Mouse (Mus musculus): ENCODE measurements around the gene Ephb1. TPM values are rescaled to one million over a fixed set of nuclear protein-coding genes. Genes with fewer than 3 reads are reported as not detected.

Ephb1 gene
- polyA plus RNA-seq, 1 experiment = 2.5 TPM

- Histone ChIP-seq H3K36me3 (ENCODE audit: control insufficient read depth, insufficient read depth) (no peaks in the 10 kb centered on the region), H3ac (ENCODE audit: control insufficient read depth, insufficient read length) (no peak overlapping the region), H3K27me3 (ENCODE audit: control insufficient read depth, insufficient read depth, insufficient read length) (peaks cover 14% of the 10 kb centered on the region), H3K4me3 (no peak overlapping the region), H3K4me2 (ENCODE audit: low read depth) (no peak overlapping the region), H3K79me2 (ENCODE audit: control insufficient read depth, insufficient read depth) (no peaks in the 10 kb centered on the region)
- TF ChIP-seq MYOG (IDR thresholded peaks at IDR 0.05; ENCODE audit: control insufficient read depth in 1 of 3, insufficient read depth in 1 of 3, insufficient read length in 2 of 3, low read depth in 2 of 3) = no peak
- TF ChIP-seq E2F4 (IDR thresholded peaks at IDR 0.05; ENCODE audit: insufficient read depth) = no peak
- TF ChIP-seq TCF3 (IDR thresholded peaks at IDR 0.05; ENCODE audit: insufficient read length, low read depth) = no peak
- TF ChIP-seq MYOD1 (IDR thresholded peaks at IDR 0.05; ENCODE audit: control insufficient read depth in 1 of 3, insufficient read length in 2 of 3, low read depth in 2 of 3) = no peak
- no peak for TF ChIP-seq POLR2AphosphoS2 (IDR thresholded peaks at IDR 0.05; ENCODE audit: insufficient read length, low read depth)
- TF ChIP-seq SRF (IDR thresholded peaks at IDR 0.05; ENCODE audit: control insufficient read depth, insufficient read length, low read depth) = no peak
- TF ChIP-seq REST (IDR thresholded peaks at IDR 0.05; ENCODE audit: insufficient read depth, insufficient read length) = no peak
- TF ChIP-seq MAX (IDR thresholded peaks at IDR 0.05; ENCODE audit: low read depth) = no peak
- TF ChIP-seq POLR2A (IDR thresholded peaks at IDR 0.05; ENCODE audit: insufficient read length, low read depth) = no peak
- TF ChIP-seq USF1 (IDR thresholded peaks at IDR 0.05; ENCODE audit: low read depth) = no peak
- no peak for TF ChIP-seq CEBPB (IDR thresholded peaks at IDR 0.05; ENCODE audit: insufficient read depth, poor library complexity, severe bottlenecking)
- no peak for TF ChIP-seq TCF12 (IDR thresholded peaks at IDR 0.05; ENCODE audit: insufficient read depth, poor library complexity, severe bottlenecking)
Observed at GRCm38 (mm10) chr9:102359311-102359710, 4.8 kb upstream of the Ephb1 start.

- TF ChIP-seq TCF3 (IDR thresholded peaks at IDR 0.05; ENCODE audit: insufficient read length, low read depth) = no peak
- TF ChIP-seq MYOG (IDR thresholded peaks at IDR 0.05; ENCODE audit: control insufficient read depth in 1 of 3, insufficient read depth in 1 of 3, insufficient read length in 2 of 3, low read depth in 2 of 3) = no peak
- TF ChIP-seq POLR2AphosphoS2 (IDR thresholded peaks at IDR 0.05; ENCODE audit: insufficient read length, low read depth) = no peak
- TF ChIP-seq CEBPB (IDR thresholded peaks at IDR 0.05; ENCODE audit: insufficient read depth, poor library complexity, severe bottlenecking) = no peak
- no peak for TF ChIP-seq MAX (IDR thresholded peaks at IDR 0.05; ENCODE audit: low read depth)
- no peak for TF ChIP-seq MYOD1 (IDR thresholded peaks at IDR 0.05; ENCODE audit: control insufficient read depth in 1 of 3, insufficient read length in 2 of 3, low read depth in 2 of 3)
- no peak for TF ChIP-seq REST (IDR thresholded peaks at IDR 0.05; ENCODE audit: insufficient read depth, insufficient read length)
- no peak for TF ChIP-seq USF1 (IDR thresholded peaks at IDR 0.05; ENCODE audit: low read depth)
- no peak for TF ChIP-seq POLR2A (IDR thresholded peaks at IDR 0.05; ENCODE audit: insufficient read length, low read depth)
- TF ChIP-seq SRF (IDR thresholded peaks at IDR 0.05; ENCODE audit: control insufficient read depth, insufficient read length, low read depth) = no peak
- no peak for TF ChIP-seq TCF12 (IDR thresholded peaks at IDR 0.05; ENCODE audit: insufficient read depth, poor library complexity, severe bottlenecking)
- no peak for TF ChIP-seq E2F4 (IDR thresholded peaks at IDR 0.05; ENCODE audit: insufficient read depth)
- no peaks in the 10 kb centered on the region for H3K79me2 ChIP-seq (ENCODE audit: control insufficient read depth, insufficient read depth)
- H3K36me3 ChIP-seq (ENCODE audit: control insufficient read depth, insufficient read depth) = no peaks in the 10 kb centered on the region
- H3K4me2 ChIP-seq (ENCODE audit: low read depth) = no peak overlapping the region
- H3ac ChIP-seq (ENCODE audit: control insufficient read depth, insufficient read length) = no peak overlapping the region
- H3K27me3 ChIP-seq (ENCODE audit: control insufficient read depth, insufficient read depth, insufficient read length) = peaks cover 20% of the 10 kb centered on the region
- no peak overlapping the region for H3K4me3 ChIP-seq
Observed at GRCm38 (mm10) chr9:102358711-102359110, 4.2 kb upstream of the Ephb1 start.

GRCm38 (mm10) chr9:102358011-102358410 is 3.5 kb upstream of the Ephb1 start:
- Histone ChIP-seq H3K27me3 (ENCODE audit: control insufficient read depth, insufficient read depth, insufficient read length) (peaks cover 27% of the 10 kb centered on the region), H3K4me2 (ENCODE audit: low read depth) (no peak overlapping the region), H3K79me2 (ENCODE audit: control insufficient read depth, insufficient read depth) (no peaks in the 10 kb centered on the region), H3ac (ENCODE audit: control insufficient read depth, insufficient read length) (no peak overlapping the region), H3K4me3 (no peak overlapping the region), H3K36me3 (ENCODE audit: control insufficient read depth, insufficient read depth) (no peaks in the 10 kb centered on the region)
- TF ChIP-seq MYOG (IDR thresholded peaks at IDR 0.05; ENCODE audit: control insufficient read depth in 1 of 3, insufficient read depth in 1 of 3, insufficient read length in 2 of 3, low read depth in 2 of 3) = no peak
- TF ChIP-seq E2F4 (IDR thresholded peaks at IDR 0.05; ENCODE audit: insufficient read depth) = no peak
- TF ChIP-seq CEBPB (IDR thresholded peaks at IDR 0.05; ENCODE audit: insufficient read depth, poor library complexity, severe bottlenecking) = no peak
- no peak for TF ChIP-seq MAX (IDR thresholded peaks at IDR 0.05; ENCODE audit: low read depth)
- no peak for TF ChIP-seq TCF3 (IDR thresholded peaks at IDR 0.05; ENCODE audit: insufficient read length, low read depth)

- TF ChIP-seq POLR2AphosphoS2 (IDR thresholded peaks at IDR 0.05; ENCODE audit: insufficient read length, low read depth) (no peak), POLR2A (IDR thresholded peaks at IDR 0.05; ENCODE audit: insufficient read length, low read depth) (no peak)
- Histone ChIP-seq H3ac (ENCODE audit: control insufficient read depth, insufficient read length) (no peak overlapping the region), H3K4me3 (no peak overlapping the region), H3K4me2 (ENCODE audit: low read depth) (no peak overlapping the region), H3K27me3 (ENCODE audit: control insufficient read depth, insufficient read depth, insufficient read length) (peaks cover 42% of the 10 kb centered on the region), H3K36me3 (ENCODE audit: control insufficient read depth, insufficient read depth) (no peaks in the 10 kb centered on the region), H3K79me2 (ENCODE audit: control insufficient read depth, insufficient read depth) (no peaks in the 10 kb centered on the region)
Observed at GRCm38 (mm10) chr9:102356516-102356915, 2.0 kb upstream of the Ephb1 start.

GRCm38 (mm10) chr9:102355726-102356125 is 1.2 kb upstream of the Ephb1 start:
- no peak overlapping the region for H3K4me3 ChIP-seq
- TF ChIP-seq SRF (IDR thresholded peaks at IDR 0.05; ENCODE audit: control insufficient read depth, insufficient read length, low read depth) (no peak), MYOG (IDR thresholded peaks at IDR 0.05; ENCODE audit: control insufficient read depth in 1 of 3, insufficient read depth in 1 of 3, insufficient read length in 2 of 3, low read depth in 2 of 3) (no peak), MYOD1 (IDR thresholded peaks at IDR 0.05; ENCODE audit: control insufficient read depth in 1 of 3, insufficient read length in 2 of 3, low read depth in 2 of 3) (no peak), REST (IDR thresholded peaks at IDR 0.05; ENCODE audit: insufficient read depth, insufficient read length) (no peak), POLR2A (IDR thresholded peaks at IDR 0.05; ENCODE audit: insufficient read length, low read depth) (no peak), E2F4 (IDR thresholded peaks at IDR 0.05; ENCODE audit: insufficient read depth) (no peak), CEBPB (IDR thresholded peaks at IDR 0.05; ENCODE audit: insufficient read depth, poor library complexity, severe bottlenecking) (no peak), POLR2AphosphoS2 (IDR thresholded peaks at IDR 0.05; ENCODE audit: insufficient read length, low read depth) (no peak), MAX (IDR thresholded peaks at IDR 0.05; ENCODE audit: low read depth) (no peak), USF1 (IDR thresholded peaks at IDR 0.05; ENCODE audit: low read depth) (no peak), TCF12 (IDR thresholded peaks at IDR 0.05; ENCODE audit: insufficient read depth, poor library complexity, severe bottlenecking) (no peak), TCF3 (IDR thresholded peaks at IDR 0.05; ENCODE audit: insufficient read length, low read depth) (no peak)
- H3K79me2 ChIP-seq (ENCODE audit: control insufficient read depth, insufficient read depth) = no peaks in the 10 kb centered on the region
- no peak overlapping the region for H3K4me2 ChIP-seq (ENCODE audit: low read depth)
- no peak overlapping the region for H3ac ChIP-seq (ENCODE audit: control insufficient read depth, insufficient read length)
- H3K36me3 ChIP-seq (ENCODE audit: control insufficient read depth, insufficient read depth) = no peaks in the 10 kb centered on the region
- H3K27me3 ChIP-seq (ENCODE audit: control insufficient read depth, insufficient read depth, insufficient read length) = peaks cover 46% of the 10 kb centered on the region

Data from myocyte (in vitro differentiated cells).